Comparison of ENCODE assay signal across 8 mouse cellular contexts in genomic region chrX:152015752-152016150, GRCm38 (mm10). TPM values are rescaled to one million over a fixed set of nuclear protein-coding genes. Genes with fewer than 3 reads are reported as not detected.
DNase-seq lines count a peak whose midpoint lies in the region; ATAC-seq and TF ChIP-seq lines count a peak whose summit lies in the region.

No protein-coding gene starts in this region.

- H3K4me2 ChIP-seq in CH12.LX (ENCODE audit: insufficient read depth, low read depth, poor library complexity, severe bottlenecking) = peak overlapping the region; percentile 53
- H3K4me2 ChIP-seq in forebrain, embryonic 15.5 days (replicated peaks) = peak overlapping the region; percentile 41

- no peaks in the 10 kb centered on the region; the same call in 1 of the 2 replicates for H3K4me1 ChIP-seq in heart, adult 2 months (ENCODE audit: control insufficient read depth, insufficient read depth, low read length)
- H3K4me1 ChIP-seq in CH12.LX (ENCODE audit: control insufficient read depth in 1 of 2, insufficient read depth in 2 of 2) = peaks cover 3% of the 10 kb centered on the region in 2 experiments; a peak in 1 of 4 replicates
- peaks cover 8% of the 10 kb centered on the region for H3K4me1 ChIP-seq in forebrain, embryonic 15.5 days

- no peak for TF ChIP-seq EP300 in heart, adult 2 months (IDR thresholded peaks at IDR 0.05; ENCODE audit: insufficient read depth, low read depth, low read length)
- no peak for TF ChIP-seq EP300 in CH12.LX (IDR thresholded peaks at IDR 0.05; ENCODE audit: low read length)

- TF ChIP-seq POLR2A in heart, adult 2 months (IDR thresholded peaks at IDR 0.05; ENCODE audit: insufficient read depth, low read depth, low read length) = no peak
- TF ChIP-seq POLR2A in CH12.LX (IDR thresholded peaks at IDR 0.05; ENCODE audit: low read depth, low read length) = no peak

- no peaks in the 10 kb centered on the region for H3K79me2 ChIP-seq in heart, adult 2 months (replicated peaks; ENCODE audit: control insufficient read depth, insufficient read depth, low read length)
- H3K79me2 ChIP-seq in CH12.LX (replicated peaks; ENCODE audit: control insufficient read depth, extremely low read depth, insufficient read depth, poor library complexity, severe bottlenecking) = peaks cover 38% of the 10 kb centered on the region

- no peak for TF ChIP-seq RAD21 in CH12.LX (IDR thresholded peaks at IDR 0.05; ENCODE audit: low read depth, low read length)

- DNase-seq in heart, adult 2 months = no peak
- no peak for DNase-seq in heart, adult 8-10 months (ENCODE audit: low spot score)
- no peak for DNase-seq in CH12.LX (ENCODE audit: extremely low read depth)
- peak; percentile 2 for DNase-seq in lung, postnatal 36 days
- DNase-seq in gastrocnemius, postnatal 25 days = no peak
- DNase-seq in thymus, postnatal 36 days = no peak

- ATAC-seq in forebrain, embryonic 15.5 days (replicated peaks) = no peak
- no peak for ATAC-seq in monocyte, adult 5-6 weeks (replicated peaks; ENCODE audit: insufficient number of reproducible peaks, low FRiP score, low TSS enrichment, poor library complexity, severe bottlenecking)

- no peaks in the 10 kb centered on the region for H3K9me3 ChIP-seq in CH12.LX (replicated peaks; ENCODE audit: low read length)
- no peaks in the 10 kb centered on the region for H3K9me3 ChIP-seq in forebrain, embryonic 15.5 days

- intact Hi-C loops in heart, adult 2 months (cut with DNase I) = loop anchor here (1.0 to 10.0 kb wide), 5 partner anchors 13 to 329 kb away; partner anchors contain the start of genes Huwe1, Kdm5c and Tspyl2

- H3K4me3 ChIP-seq in heart, adult 2 months = peak overlapping the region; percentile 75
- peak overlapping the region; percentile 71 to 94 (median 75) for H3K4me3 ChIP-seq in CH12.LX (replicated peaks in 1 of 3; ENCODE audit: low read depth in 2 of 3, low read length in 2 of 3, poor library complexity in 1 of 3)
- H3K4me3 ChIP-seq in forebrain, embryonic 15.5 days = peak overlapping the region; percentile 61

- in situ Hi-C loops in CH12.LX (cut with MboI; ENCODE audit: low pct_ligation_motif_present, low pct_unique_long_range_greater_than_20kb, low sequenced_read_pairs) = no loop called here

- H3K9ac ChIP-seq in heart, adult 2 months (ENCODE audit: low read depth, low read length) = peak overlapping the region; percentile 46
- peak overlapping the region; percentile 95 for H3K9ac ChIP-seq in CH12.LX (ENCODE audit: insufficient read depth, low read depth)
- H3K9ac ChIP-seq in forebrain, embryonic 15.5 days (replicated peaks) = peak overlapping the region; percentile 58

- dilution Hi-C loops in CH12.LX (cut with MboI; ENCODE audit: extremely low pct_ligation_motif_present, extremely low pct_unique_long_range_greater_than_20kb, low sequenced_read_pairs) = no loop called here

- peak overlapping the region; percentile 94 for H3K27ac ChIP-seq in heart, adult 2 months
- peak overlapping the region; percentile 66 for H3K27ac ChIP-seq in CH12.LX (ENCODE audit: insufficient read depth, low read depth)
- H3K27ac ChIP-seq in forebrain, embryonic 15.5 days (replicated peaks) = peak overlapping the region; percentile 92

- no peaks in the 10 kb centered on the region; the same call in 1 of the 2 replicates for H3K36me3 ChIP-seq in heart, adult 2 months (ENCODE audit: control insufficient read depth, insufficient read depth, low read length)
- H3K36me3 ChIP-seq in CH12.LX (replicated peaks in 1 of 2; ENCODE audit: control insufficient read depth in 1 of 2, insufficient read depth in 1 of 2, low read length in 1 of 2) = peaks cover 2 to 14% of the 10 kb centered on the region in 2 experiments
- no peaks in the 10 kb centered on the region for H3K36me3 ChIP-seq in forebrain, embryonic 15.5 days

- TF ChIP-seq CTCF in heart, adult 2 months (IDR thresholded peaks at IDR 0.05) = peak; percentile 44
- peak in 1 of 2 experiments; percentile 18; a peak in 1 of 4 replicates for TF ChIP-seq CTCF in CH12.LX (conservative IDR thresholded peaks at IDR 0.05 in 1 of 2, IDR thresholded peaks at IDR 0.05 in 1 of 2; ENCODE audit: low read depth in 2 of 2, low read length in 2 of 2)

- H3K27me3 ChIP-seq in heart, adult 2 months (ENCODE audit: control insufficient read depth, insufficient read depth, low read length) = no peaks in the 10 kb centered on the region
- no peaks in the 10 kb centered on the region for H3K27me3 ChIP-seq in CH12.LX (replicated peaks)
- no peaks in the 10 kb centered on the region; the same call in 1 of the 2 replicates for H3K27me3 ChIP-seq in forebrain, embryonic 15.5 days

- WGBS in heart, adult 2 months = 11% methylated on average over 11 of the region's 11 CpGs
- 30% methylated on average over 11 of the region's 11 CpGs for WGBS in forebrain, embryonic 15.5 days

TF ChIP-seq in CH12.LX, 34 proteins besides CTCF, POLR2A, EP300 and RAD21:
- TF ChIP-seq NELFE (IDR thresholded peaks at IDR 0.05; ENCODE audit: low read depth, low read length) (no peak), MEF2A (IDR thresholded peaks at IDR 0.05; ENCODE audit: borderline replicate concordance, low read depth, low read length) (no peak), USF2 (conservative IDR thresholded peaks at IDR 0.05; ENCODE audit: low read depth, low read length) (no peak), JUND (conservative IDR thresholded peaks at IDR 0.05; ENCODE audit: low read depth, low read length) (no peak), CHD1 (IDR thresholded peaks at IDR 0.05; ENCODE audit: low read depth, low read length) (no peak), BHLHE40 (IDR thresholded peaks at IDR 0.05; ENCODE audit: low read depth, low read length) (no peak), NRF1 (IDR thresholded peaks at IDR 0.05; ENCODE audit: low read depth, low read length) (no peak), MAZ (IDR thresholded peaks at IDR 0.05; ENCODE audit: low read depth, low read length) (no peak), RCOR1 (conservative IDR thresholded peaks at IDR 0.05; ENCODE audit: low read depth, low read length) (no peak), TBP (conservative IDR thresholded peaks at IDR 0.05; ENCODE audit: low read depth, low read length) (no peak), ZMIZ1 (IDR thresholded peaks at IDR 0.05; ENCODE audit: low read depth, low read length) (no peak), ZKSCAN1 (IDR thresholded peaks at IDR 0.05; ENCODE audit: borderline replicate concordance, low read depth, low read length) (no peak), PAX5 (IDR thresholded peaks at IDR 0.05; ENCODE audit: low read length) (no peak)

RNA-seq across cellular contexts. Expression of gene Ribc1, which starts 0.3 kb away (rescaled TPM):
- total RNA-seq in heart, adult 2 months (2021) = under 1 TPM in 1 of 2 experiments, not detected in 1; 0.31 TPM
- polyA plus RNA-seq in heart, adult 2 months (2012; rRNA removed) = 0.29 TPM in 1 of 2 replicates, not detected in the other
- under 1 TPM; 0.23 to 0.75 (median 0.48) TPM for total RNA-seq in heart, adult 8-10 months (2022)
- total RNA-seq in CH12.LX (2012; rRNA removed) (5.7 and 7.2 TPM in 2 replicates), CH12.LX (2014; rRNA removed) (5.7 and 5.8 TPM in 2 replicates)
- polyA plus RNA-seq in CH12.LX (2012; ENCODE audit: insufficient read length, low read depth) = 6.0 and 7.7 TPM in 2 replicates
- 2.4 and 4.0 TPM in 2 replicates for polyA plus RNA-seq in forebrain, embryonic 15.5 days (2015; fragmentation: Nextera tagmentation; extraction: Ambion mirVana)
- total RNA-seq in monocyte, adult 5-6 weeks (2017) = 0.95 to 1.5 TPM in 2 of 3 replicates, not detected in the other
- total RNA-seq in gastrocnemius, postnatal 25 days (2021) = under 1 TPM; 0.18 to 0.59 TPM

RNA-seq across cellular contexts. Expression of gene Smc1a, which starts 0.5 kb away (rescaled TPM):
- total RNA-seq in heart, adult 2 months (2021) = 10 to 100 TPM; 22.6 to 26.6 TPM
- 13.8 and 20.5 TPM in 2 replicates for polyA plus RNA-seq in heart, adult 2 months (2012; rRNA removed)
- 10 to 100 TPM; 19.7 to 25.7 (median 23.6) TPM for total RNA-seq in heart, adult 8-10 months (2022)
- total RNA-seq in CH12.LX (2012; rRNA removed) (48.9 and 54.1 TPM in 2 replicates), CH12.LX (2014; rRNA removed) (41.8 and 46.6 TPM in 2 replicates)
- 99.7 and 128 TPM in 2 replicates for polyA plus RNA-seq in CH12.LX (2012; ENCODE audit: insufficient read length, low read depth)
- polyA plus RNA-seq in forebrain, embryonic 15.5 days (2015; fragmentation: Nextera tagmentation; extraction: Ambion mirVana) = 103 and 106 TPM in 2 replicates
- total RNA-seq in monocyte, adult 5-6 weeks (2017) = 147 to 201 TPM (median 184 TPM) in 3 replicates
- 10 to 100 TPM; 18.4 to 18.5 TPM for total RNA-seq in gastrocnemius, postnatal 25 days (2021)

RNA-seq across cellular contexts. Expression of gene Hsd17b10, which starts 14.1 kb away (rescaled TPM):
- 100 to 1,000 TPM; 225 to 246 TPM for total RNA-seq in heart, adult 2 months (2021)
- 132 and 162 TPM in 2 replicates for polyA plus RNA-seq in heart, adult 2 months (2012; rRNA removed)
- 100 to 1,000 TPM; 222 to 288 (median 242) TPM for total RNA-seq in heart, adult 8-10 months (2022)
- 92.8 and 98.5 TPM in 2 replicates for total RNA-seq in CH12.LX (2012; rRNA removed)
- total RNA-seq in CH12.LX (2014; rRNA removed) = 82.1 and 87.8 TPM in 2 replicates
- polyA plus RNA-seq in CH12.LX (2012; ENCODE audit: insufficient read length, low read depth) = 77.2 and 91.0 TPM in 2 replicates
- 119 and 126 TPM in 2 replicates for polyA plus RNA-seq in forebrain, embryonic 15.5 days (2015; fragmentation: Nextera tagmentation; extraction: Ambion mirVana)
- 42.7 to 58.8 TPM (median 44.5 TPM) in 3 replicates for total RNA-seq in monocyte, adult 5-6 weeks (2017)
- 10 to 100 TPM; 73.0 to 91.1 TPM for total RNA-seq in gastrocnemius, postnatal 25 days (2021)
